Mouse (Mus musculus): ENCODE data around the gene Abhd17c. TPM values are rescaled to one million over a fixed set of nuclear protein-coding genes. Genes with fewer than 3 reads are reported as not detected.

The Abhd17c gene
- polyA plus RNA-seq, 1 experiment = 19.4 TPM

GRCm38 (mm10) chr7:84111716-84112350, 39.9 kb downstream of the Abhd17c start:
- Histone ChIP-seq H3K4me3 (ENCODE audit: control insufficient read depth, low read depth, low read length) (no peak overlapping the region), H3K27me3 (ENCODE audit: control insufficient read depth, insufficient read depth, low read length) (no peaks in the 10 kb centered on the region), H3K4me1 (ENCODE audit: control insufficient read depth, insufficient read depth, low read length) (no peaks in the 10 kb centered on the region), H3K27ac (ENCODE audit: control insufficient read depth, insufficient read depth, low read depth, low read length) (no peak overlapping the region), H3K36me3 (ENCODE audit: control insufficient read depth, insufficient read depth, low read length) (peaks cover 1% of the 10 kb centered on the region; the same call in 1 of the 2 replicates)
- no peak for TF ChIP-seq CTCF (IDR thresholded peaks at IDR 0.05; ENCODE audit: control insufficient read depth, insufficient read depth, insufficient replicate concordance, low read depth, low read length)
- no peak for TF ChIP-seq POLR2A (IDR thresholded peaks at IDR 0.05; ENCODE audit: control insufficient read depth, low read depth, low read length)

- H3K36me3 ChIP-seq (ENCODE audit: control insufficient read depth, insufficient read depth, low read length) = peaks cover 1% of the 10 kb centered on the region; the same call in 1 of the 2 replicates
- H3K27me3 ChIP-seq (ENCODE audit: control insufficient read depth, insufficient read depth, low read length) = no peaks in the 10 kb centered on the region
- H3K4me1 ChIP-seq (ENCODE audit: control insufficient read depth, insufficient read depth, low read length) = no peaks in the 10 kb centered on the region
- no peak overlapping the region for H3K4me3 ChIP-seq (ENCODE audit: control insufficient read depth, low read depth, low read length)
- TF ChIP-seq CTCF (IDR thresholded peaks at IDR 0.05; ENCODE audit: control insufficient read depth, insufficient read depth, insufficient replicate concordance, low read depth, low read length) (no peak), POLR2A (IDR thresholded peaks at IDR 0.05; ENCODE audit: control insufficient read depth, low read depth, low read length) (no peak)
- no peak overlapping the region for H3K27ac ChIP-seq (ENCODE audit: control insufficient read depth, insufficient read depth, low read depth, low read length)
Measured at GRCm38 (mm10) chr7:84106942-84107341, 44.8 kb downstream of the Abhd17c start.

- Histone ChIP-seq H3K36me3 (ENCODE audit: control insufficient read depth, insufficient read depth, low read length) (no peaks in the 10 kb centered on the region), H3K4me1 (ENCODE audit: control insufficient read depth, insufficient read depth, low read length) (no peaks in the 10 kb centered on the region), H3K27me3 (ENCODE audit: control insufficient read depth, insufficient read depth, low read length) (no peaks in the 10 kb centered on the region), H3K27ac (ENCODE audit: control insufficient read depth, insufficient read depth, low read depth, low read length) (no peak overlapping the region), H3K4me3 (ENCODE audit: control insufficient read depth, low read depth, low read length) (no peak overlapping the region)
- TF ChIP-seq CTCF (IDR thresholded peaks at IDR 0.05; ENCODE audit: control insufficient read depth, insufficient read depth, insufficient replicate concordance, low read depth, low read length) (no peak), POLR2A (IDR thresholded peaks at IDR 0.05; ENCODE audit: control insufficient read depth, low read depth, low read length) (no peak)
Measured at GRCm38 (mm10) chr7:84102589-84102988, 49.1 kb downstream of the Abhd17c start.

GRCm38 (mm10) chr7:84100672-84101071, 51.0 kb downstream of the Abhd17c start:
- no peaks in the 10 kb centered on the region for H3K4me1 ChIP-seq (ENCODE audit: control insufficient read depth, insufficient read depth, low read length)
- TF ChIP-seq POLR2A (IDR thresholded peaks at IDR 0.05; ENCODE audit: control insufficient read depth, low read depth, low read length) = no peak
- no peak for TF ChIP-seq CTCF (IDR thresholded peaks at IDR 0.05; ENCODE audit: control insufficient read depth, insufficient read depth, insufficient replicate concordance, low read depth, low read length)
- no peaks in the 10 kb centered on the region for H3K36me3 ChIP-seq (ENCODE audit: control insufficient read depth, insufficient read depth, low read length)
- no peak overlapping the region for H3K27ac ChIP-seq (ENCODE audit: control insufficient read depth, insufficient read depth, low read depth, low read length)
- no peaks in the 10 kb centered on the region for H3K27me3 ChIP-seq (ENCODE audit: control insufficient read depth, insufficient read depth, low read length)
- no peak overlapping the region for H3K4me3 ChIP-seq (ENCODE audit: control insufficient read depth, low read depth, low read length)

- no peak for TF ChIP-seq CTCF (IDR thresholded peaks at IDR 0.05; ENCODE audit: control insufficient read depth, insufficient read depth, insufficient replicate concordance, low read depth, low read length)
- TF ChIP-seq POLR2A (IDR thresholded peaks at IDR 0.05; ENCODE audit: control insufficient read depth, low read depth, low read length) = no peak
- no peaks in the 10 kb centered on the region for H3K27me3 ChIP-seq (ENCODE audit: control insufficient read depth, insufficient read depth, low read length)
- no peaks in the 10 kb centered on the region for H3K36me3 ChIP-seq (ENCODE audit: control insufficient read depth, insufficient read depth, low read length)
- H3K4me1 ChIP-seq (ENCODE audit: control insufficient read depth, insufficient read depth, low read length) = no peaks in the 10 kb centered on the region
- H3K27ac ChIP-seq (ENCODE audit: control insufficient read depth, insufficient read depth, low read depth, low read length) = no peak overlapping the region
- H3K4me3 ChIP-seq (ENCODE audit: control insufficient read depth, low read depth, low read length) = no peak overlapping the region
Measured at GRCm38 (mm10) chr7:84098098-84098497, 53.6 kb downstream of the Abhd17c start.

GRCm38 (mm10) chr7:84096501-84096900, 55.2 kb downstream of the Abhd17c start:
- no peak for TF ChIP-seq POLR2A (IDR thresholded peaks at IDR 0.05; ENCODE audit: control insufficient read depth, low read depth, low read length)
- no peak for TF ChIP-seq CTCF (IDR thresholded peaks at IDR 0.05; ENCODE audit: control insufficient read depth, insufficient read depth, insufficient replicate concordance, low read depth, low read length)
- no peak overlapping the region for H3K27ac ChIP-seq (ENCODE audit: control insufficient read depth, insufficient read depth, low read depth, low read length)
- H3K4me1 ChIP-seq (ENCODE audit: control insufficient read depth, insufficient read depth, low read length) = no peaks in the 10 kb centered on the region
- no peaks in the 10 kb centered on the region for H3K27me3 ChIP-seq (ENCODE audit: control insufficient read depth, insufficient read depth, low read length)
- no peak overlapping the region for H3K4me3 ChIP-seq (ENCODE audit: control insufficient read depth, low read depth, low read length)
- no peaks in the 10 kb centered on the region for H3K36me3 ChIP-seq (ENCODE audit: control insufficient read depth, insufficient read depth, low read length)

GRCm38 (mm10) chr7:84090793-84091192, 60.9 kb downstream of the Abhd17c start:
- TF ChIP-seq POLR2A (IDR thresholded peaks at IDR 0.05; ENCODE audit: control insufficient read depth, low read depth, low read length) (no peak), CTCF (IDR thresholded peaks at IDR 0.05; ENCODE audit: control insufficient read depth, insufficient read depth, insufficient replicate concordance, low read depth, low read length) (no peak)
- H3K27ac ChIP-seq (ENCODE audit: control insufficient read depth, insufficient read depth, low read depth, low read length) = no peak overlapping the region

More at GRCm38 (mm10) chr7:84090793-84091192, 60.9 kb downstream of the Abhd17c start:
- no peaks in the 10 kb centered on the region; the same call in 1 of the 2 replicates for H3K4me1 ChIP-seq (ENCODE audit: control insufficient read depth, insufficient read depth, low read length)
- H3K27me3 ChIP-seq (ENCODE audit: control insufficient read depth, insufficient read depth, low read length) = no peaks in the 10 kb centered on the region
- H3K4me3 ChIP-seq (ENCODE audit: control insufficient read depth, low read depth, low read length) = no peak overlapping the region
- H3K36me3 ChIP-seq (ENCODE audit: control insufficient read depth, insufficient read depth, low read length) = no peaks in the 10 kb centered on the region
